Mouse (Mus musculus): ENCODE results near the gene Fance. TPM values are rescaled to one million over a fixed set of nuclear protein-coding genes. Genes with fewer than 3 reads are reported as not detected.

Fance gene
- polyA plus RNA-seq, 1 experiment from 2014 or later: 39.5 TPM

DNA sequence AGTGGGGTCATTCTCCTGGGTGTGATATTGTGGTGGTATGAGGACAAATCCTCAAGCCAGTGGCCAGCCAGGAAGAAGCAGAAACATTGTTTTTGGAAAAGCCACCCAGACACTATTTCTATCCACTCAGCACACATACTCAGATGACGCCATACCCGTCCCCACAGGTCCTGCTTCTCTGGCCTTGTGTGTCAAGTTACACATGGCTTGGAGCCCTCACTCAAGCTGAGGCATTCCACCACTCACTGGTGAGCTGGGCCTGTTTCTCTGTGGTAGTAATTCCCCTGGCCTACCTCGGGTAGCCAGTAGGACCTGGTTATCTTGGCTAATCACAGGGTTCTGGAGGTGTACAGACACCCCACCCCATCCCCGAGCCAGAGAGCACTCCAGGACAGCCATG lies 19.6 kb upstream of the Fance start:
- Histone ChIP-seq H3K9ac (no peak overlapping the region), H3K27ac (0 out of 2 replicates have a peak overlapping the region, but pooled peaks have one; percentile 2), H3K4me2 (no peak overlapping the region), H3K9me3 (no peaks in the 10 kb centered on the region), H3K4me1 (peaks cover 14% of the 10 kb centered on the region), H3K27me3 (no peaks in the 10 kb centered on the region), H3K36me3 (peaks cover 30% of the 10 kb centered on the region), H3K4me3 (no peak overlapping the region)
- no peak for ATAC-seq (ENCODE audit: insufficient number of reproducible peaks, insufficient read depth, low FRiP score, low TSS enrichment, low read depth)
- WGBS: 45% methylated on average over 4 of the region's 4 CpGs

DNA sequence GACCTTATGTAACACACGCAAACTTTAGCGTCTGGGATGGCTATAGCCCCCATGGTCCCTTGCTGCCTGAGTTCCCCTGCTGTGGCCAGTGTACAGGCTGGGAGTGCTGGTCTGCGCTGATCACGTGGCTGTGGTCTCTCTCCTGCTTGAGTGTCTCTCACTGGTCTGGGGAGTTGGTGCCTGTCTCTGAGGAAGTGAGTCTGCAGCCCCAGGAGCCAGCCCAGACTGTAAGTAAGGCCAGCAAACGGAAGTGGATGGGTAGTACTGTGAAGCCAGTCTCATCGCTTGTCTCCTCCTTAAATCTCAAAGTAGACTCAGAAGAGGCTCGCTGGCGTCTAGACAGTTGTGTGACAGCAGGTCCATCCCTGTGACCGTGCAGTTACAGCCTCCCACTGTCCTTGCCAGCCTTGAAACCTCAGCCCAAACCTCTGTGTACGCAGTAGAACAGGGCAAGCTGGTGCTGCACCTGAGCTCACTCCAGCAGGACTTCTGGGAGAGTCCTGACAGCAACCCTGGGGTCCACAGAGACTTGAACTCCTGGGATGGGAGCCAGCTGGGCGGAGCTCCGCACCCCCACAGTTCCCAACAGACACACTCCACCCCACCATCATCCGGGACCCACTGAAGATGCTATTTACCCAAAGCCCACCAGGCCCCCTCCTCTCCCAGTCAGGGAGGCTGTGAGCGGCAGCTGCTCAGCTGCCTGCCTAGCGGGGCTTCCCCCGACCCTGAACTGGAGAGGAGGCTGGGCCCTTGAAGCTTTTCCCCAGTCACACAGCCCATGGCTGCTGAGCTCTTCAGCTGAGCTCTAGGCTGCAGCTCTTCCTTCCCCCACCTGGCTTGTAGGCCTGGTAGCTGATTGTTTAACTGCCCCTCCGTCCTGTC lies 18.6 kb upstream of the Fance start:
- no peak for ATAC-seq (ENCODE audit: insufficient number of reproducible peaks, insufficient read depth, low FRiP score, low TSS enrichment, low read depth)
- peaks cover 38% of the 10 kb centered on the region for H3K36me3 ChIP-seq

DNA sequence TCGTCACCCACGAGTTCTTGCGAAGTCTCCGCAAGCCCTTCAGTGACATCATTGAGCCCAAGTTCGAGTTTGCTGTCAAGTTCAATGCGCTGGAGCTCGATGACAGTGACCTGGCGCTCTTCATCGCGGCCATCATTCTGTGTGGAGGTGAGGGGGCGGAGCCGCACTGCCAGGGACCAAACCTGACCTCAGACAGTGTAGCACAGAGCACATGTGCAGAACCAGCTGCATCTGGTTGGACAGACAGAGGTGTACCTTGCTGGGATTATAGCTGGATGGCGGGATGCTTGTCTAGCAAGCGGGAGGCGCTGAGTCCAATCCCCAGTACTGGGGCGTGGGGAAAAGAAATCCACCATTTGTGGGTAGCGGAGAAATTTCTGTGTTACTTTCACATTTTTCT lies 14.4 kb upstream of the Fance start:
- WGBS: 94% methylated on average over 17 of the region's 17 CpGs
- H3K27me3 ChIP-seq: no peaks in the 10 kb centered on the region
- no peak overlapping the region for H3K27ac ChIP-seq
- H3K9ac ChIP-seq: 0 out of 2 replicates have a peak overlapping the region, but pooled peaks have one; percentile 32
- no peak overlapping the region for H3K4me3 ChIP-seq
- no peak for ATAC-seq (ENCODE audit: insufficient number of reproducible peaks, insufficient read depth, low FRiP score, low TSS enrichment, low read depth)
- peaks cover 41% of the 10 kb centered on the region for H3K36me3 ChIP-seq
- peaks cover 28% of the 10 kb centered on the region for H3K4me1 ChIP-seq
- H3K4me2 ChIP-seq: no peak overlapping the region
- no peaks in the 10 kb centered on the region for H3K9me3 ChIP-seq

More for the DNA sequence above, 18.6 kb upstream of the Fance start:
- no peaks in the 10 kb centered on the region for H3K27me3 ChIP-seq
- WGBS: 68% methylated on average over 17 of the region's 17 CpGs
- H3K27ac ChIP-seq: peak overlapping the region; percentile 51; the same call in 1 of the 2 replicates
- H3K4me1 ChIP-seq: peaks cover 21% of the 10 kb centered on the region
- no peaks in the 10 kb centered on the region for H3K9me3 ChIP-seq
- H3K4me2 ChIP-seq: no peak overlapping the region
- no peak overlapping the region for H3K4me3 ChIP-seq
- peak overlapping the region; percentile 27; the same call in 1 of the 2 replicates for H3K9ac ChIP-seq

DNA sequence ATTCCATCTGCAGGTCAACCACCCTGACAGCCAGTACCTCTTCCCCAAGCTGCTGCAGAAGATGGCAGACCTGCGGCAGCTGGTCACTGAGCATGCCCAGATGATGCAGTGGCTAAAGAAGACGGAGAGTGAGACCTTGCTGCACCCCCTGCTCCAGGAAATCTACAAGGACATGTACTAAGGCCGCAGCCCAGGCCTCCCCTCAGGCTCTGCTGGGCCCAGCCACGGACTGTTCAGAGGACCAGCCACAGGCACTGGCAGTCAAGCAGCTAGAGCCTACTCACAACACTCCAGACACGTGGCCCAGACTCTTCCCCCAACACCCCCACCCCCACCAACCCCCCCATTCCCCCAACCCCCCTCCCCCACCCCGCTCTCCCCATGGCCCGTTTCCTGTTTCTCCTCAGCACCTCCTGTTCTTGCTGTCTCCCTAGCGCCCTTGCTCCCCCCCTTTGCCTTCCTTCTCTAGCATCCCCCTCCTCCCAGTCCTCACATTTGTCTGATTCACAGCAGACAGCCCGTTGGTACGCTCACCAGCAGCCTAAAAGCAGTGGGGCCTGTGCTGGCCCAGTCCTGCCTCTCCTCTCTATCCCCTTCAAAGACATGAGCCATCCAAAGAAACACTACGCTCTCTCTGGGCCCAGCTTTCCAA lies 13.5 kb upstream of the Fance start:
- no peak for ATAC-seq (ENCODE audit: insufficient number of reproducible peaks, insufficient read depth, low FRiP score, low TSS enrichment, low read depth)
- Histone ChIP-seq H3K4me1 (peaks cover 20% of the 10 kb centered on the region), H3K27me3 (no peaks in the 10 kb centered on the region), H3K27ac (peak overlapping the region; percentile 48), H3K36me3 (peaks cover 41% of the 10 kb centered on the region), H3K9ac (peak overlapping the region; percentile 59), H3K9me3 (no peaks in the 10 kb centered on the region), H3K4me2 (no peak overlapping the region), H3K4me3 (no peak overlapping the region)
- 30% methylated on average over 10 of the region's 11 CpGs for WGBS

DNA sequence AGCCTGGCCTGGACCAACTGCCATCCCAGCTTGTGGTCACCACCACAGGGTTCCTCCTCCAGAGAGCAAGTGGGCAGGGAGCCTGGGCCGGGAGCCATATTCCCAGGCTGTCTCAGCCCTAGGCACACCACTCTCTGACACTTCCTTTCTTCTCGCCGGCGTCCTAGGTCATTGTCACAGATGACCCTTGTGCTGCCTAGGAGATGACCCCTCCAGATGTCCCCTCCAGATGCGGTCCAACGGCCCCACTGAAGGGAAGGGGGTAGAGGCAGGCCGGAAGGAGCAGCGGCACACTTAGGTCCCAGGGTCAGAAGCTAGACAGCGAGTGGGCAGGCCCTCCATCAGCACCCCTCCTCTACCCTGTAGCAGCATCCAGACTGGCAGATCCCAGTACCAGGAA lies 13.0 kb upstream of the Fance start:
- Histone ChIP-seq H3K9ac (no peak overlapping the region), H3K27ac (peak overlapping the region; percentile 48)

DNA sequence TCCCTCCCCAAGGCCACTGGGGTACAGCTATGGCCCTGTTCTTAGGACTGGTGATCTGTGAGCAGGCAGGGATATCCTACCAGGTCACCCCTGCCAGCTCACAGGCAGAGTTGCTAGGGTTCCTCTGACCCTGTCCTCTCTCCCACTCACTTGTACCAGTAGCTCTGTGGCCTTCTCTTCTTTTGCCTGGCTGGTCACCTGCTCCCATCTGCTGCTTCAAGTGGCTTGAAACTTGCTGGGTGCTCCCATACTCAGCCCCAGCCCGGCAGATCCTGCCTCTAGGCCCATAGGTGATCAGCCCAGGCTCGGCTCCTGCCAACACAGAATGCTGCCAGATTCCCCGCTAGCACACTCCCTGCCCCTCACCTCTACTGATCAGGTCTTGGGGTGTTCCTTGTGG lies 12.5 kb upstream of the Fance start:
- no peak overlapping the region for H3K4me2 ChIP-seq
- 50% methylated on average over 3 of the region's 3 CpGs for WGBS
- H3K36me3 ChIP-seq: peaks cover 37% of the 10 kb centered on the region
- ATAC-seq (ENCODE audit: insufficient number of reproducible peaks, insufficient read depth, low FRiP score, low TSS enrichment, low read depth): no peak
- no peak overlapping the region; the same call in 1 of the 2 replicates for H3K9ac ChIP-seq
- no peak overlapping the region for H3K27ac ChIP-seq
- H3K27me3 ChIP-seq: no peaks in the 10 kb centered on the region
- H3K9me3 ChIP-seq: no peaks in the 10 kb centered on the region
- H3K4me3 ChIP-seq: no peak overlapping the region
- H3K4me1 ChIP-seq: peaks cover 14% of the 10 kb centered on the region

More for the DNA sequence above, 13.0 kb upstream of the Fance start:
- no peaks in the 10 kb centered on the region for H3K9me3 ChIP-seq
- WGBS: 35% methylated on average over 9 of the region's 9 CpGs
- peaks cover 14% of the 10 kb centered on the region for H3K4me1 ChIP-seq
- ATAC-seq (ENCODE audit: insufficient number of reproducible peaks, insufficient read depth, low FRiP score, low TSS enrichment, low read depth): no peak; the same call in 1 of the 2 replicates
- no peak overlapping the region for H3K4me2 ChIP-seq
- no peak overlapping the region for H3K4me3 ChIP-seq
- H3K36me3 ChIP-seq: peaks cover 41% of the 10 kb centered on the region
- H3K27me3 ChIP-seq: no peaks in the 10 kb centered on the region

DNA sequence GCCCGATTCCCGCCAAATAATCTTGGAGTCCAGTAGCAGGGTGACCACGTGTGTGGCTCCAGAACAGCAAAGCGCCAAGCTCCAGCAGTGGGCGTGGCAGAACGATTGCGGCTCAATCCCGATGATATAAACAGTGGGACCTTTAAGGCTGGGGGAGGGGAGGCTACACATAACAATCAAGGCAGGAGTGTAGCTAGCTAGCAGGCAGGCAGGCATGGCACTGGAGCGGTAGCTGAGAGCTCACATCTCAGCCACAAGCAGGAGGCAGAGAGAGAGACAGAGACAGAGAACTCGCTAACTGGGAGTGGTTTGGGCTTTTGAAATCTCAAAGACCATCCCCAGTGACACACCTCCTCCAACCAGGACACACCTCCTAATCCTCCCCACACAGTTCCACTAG lies 8.1 kb upstream of the Fance start:
- 57% methylated on average over 10 of the region's 10 CpGs for WGBS
- H3K4me2 ChIP-seq: no peak overlapping the region

DNA sequence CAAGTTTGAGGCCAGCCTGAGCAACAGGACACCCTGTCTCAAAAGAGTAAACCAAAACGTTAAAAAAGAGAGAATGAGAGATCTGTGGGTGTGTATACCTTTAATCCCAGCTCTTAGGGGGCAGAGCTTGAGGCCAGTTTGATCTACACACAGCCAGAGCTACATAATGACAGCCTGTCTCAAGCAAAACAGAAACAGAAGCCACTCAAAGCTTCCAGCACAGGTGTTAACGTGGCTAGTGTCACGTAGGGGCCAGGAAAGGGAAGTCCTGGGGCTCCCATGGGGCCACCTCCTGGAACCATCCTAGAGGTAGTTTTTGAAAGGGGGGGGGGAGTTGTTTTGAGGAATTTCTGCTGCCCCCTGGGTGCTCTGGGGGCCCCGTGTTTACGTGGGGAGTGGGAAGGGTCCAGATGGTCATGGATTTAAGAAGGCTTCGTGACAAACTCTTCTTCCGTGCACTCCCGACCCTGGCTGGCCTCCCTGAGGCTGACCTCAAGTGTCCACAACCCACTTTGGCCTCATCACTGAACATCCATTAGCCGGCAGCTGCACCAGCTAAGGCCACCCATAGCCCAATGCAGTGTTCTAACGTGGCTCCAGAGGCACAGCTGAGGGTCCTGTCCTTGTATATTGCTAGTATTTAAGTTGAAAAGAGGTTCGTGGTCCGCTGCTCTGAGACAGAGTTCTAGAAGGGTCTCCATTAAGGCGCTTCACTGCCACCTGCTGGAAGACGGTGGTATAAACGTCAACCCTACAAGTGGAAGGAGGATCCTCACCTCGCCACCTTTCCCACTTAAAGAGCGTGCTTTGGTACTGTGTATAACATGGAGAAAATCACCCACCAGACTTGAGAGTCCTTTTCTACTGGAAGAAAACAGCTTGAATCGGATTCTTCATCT lies 4.8 kb upstream of the Fance start:
- no peak for ATAC-seq (ENCODE audit: insufficient number of reproducible peaks, insufficient read depth, low FRiP score, low TSS enrichment, low read depth)
- peak overlapping the region; percentile 33; the same call in 1 of the 2 replicates for H3K4me2 ChIP-seq

More for the DNA sequence above, 8.1 kb upstream of the Fance start:
- H3K27ac ChIP-seq: no peak overlapping the region
- ATAC-seq (ENCODE audit: insufficient number of reproducible peaks, insufficient read depth, low FRiP score, low TSS enrichment, low read depth): no peak
- H3K27me3 ChIP-seq: no peaks in the 10 kb centered on the region
- no peaks in the 10 kb centered on the region for H3K9me3 ChIP-seq
- H3K4me1 ChIP-seq: peaks cover 9% of the 10 kb centered on the region
- H3K9ac ChIP-seq: no peak overlapping the region
- H3K4me3 ChIP-seq: no peak overlapping the region
- 0 out of 2 replicates have a peak, but pooled peaks cover 8% of the 10 kb centered on the region for H3K36me3 ChIP-seq

DNA sequence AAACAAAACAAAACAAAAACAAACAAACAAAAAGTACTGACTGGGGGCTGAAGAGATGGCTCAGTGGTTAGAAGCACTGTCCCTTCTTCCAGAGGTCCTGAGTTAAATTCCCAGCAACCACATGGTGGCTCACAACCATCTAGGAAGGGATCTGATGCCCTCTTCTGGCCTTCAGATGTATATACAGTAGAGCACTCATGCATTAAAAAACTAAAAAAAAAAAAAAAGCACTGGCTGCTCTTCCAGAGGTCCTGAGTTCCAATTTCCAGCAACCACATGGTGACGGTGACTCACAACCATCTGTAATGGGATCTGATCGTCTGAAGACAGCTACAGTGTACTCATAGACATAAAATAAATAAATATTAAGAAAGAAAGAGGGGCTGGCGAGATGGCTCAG lies 2.5 kb upstream of the Fance start:
- WGBS: 81% methylated on average over 3 of the region's 3 CpGs
- H3K36me3 ChIP-seq: peaks cover 3% of the 10 kb centered on the region
- H3K27me3 ChIP-seq: no peaks in the 10 kb centered on the region
- ATAC-seq (ENCODE audit: insufficient number of reproducible peaks, insufficient read depth, low FRiP score, low TSS enrichment, low read depth): no peak
- no peak overlapping the region for H3K4me3 ChIP-seq
- H3K4me1 ChIP-seq: peaks cover 25% of the 10 kb centered on the region
- no peaks in the 10 kb centered on the region for H3K9me3 ChIP-seq
- H3K27ac ChIP-seq: no peak overlapping the region
- no peak overlapping the region for H3K9ac ChIP-seq
- H3K4me2 ChIP-seq: no peak overlapping the region

More for the DNA sequence above, 4.8 kb upstream of the Fance start:
- H3K27me3 ChIP-seq: no peaks in the 10 kb centered on the region
- peak overlapping the region; percentile 49 for H3K9ac ChIP-seq
- H3K36me3 ChIP-seq: no peaks in the 10 kb centered on the region
- WGBS: 14% methylated on average over 18 of the region's 18 CpGs
- H3K4me1 ChIP-seq: peaks cover 6% of the 10 kb centered on the region
- H3K9me3 ChIP-seq: no peaks in the 10 kb centered on the region
- H3K27ac ChIP-seq: no peak overlapping the region
- no peak overlapping the region; the same call in none of the 2 replicates for H3K4me3 ChIP-seq

DNA sequence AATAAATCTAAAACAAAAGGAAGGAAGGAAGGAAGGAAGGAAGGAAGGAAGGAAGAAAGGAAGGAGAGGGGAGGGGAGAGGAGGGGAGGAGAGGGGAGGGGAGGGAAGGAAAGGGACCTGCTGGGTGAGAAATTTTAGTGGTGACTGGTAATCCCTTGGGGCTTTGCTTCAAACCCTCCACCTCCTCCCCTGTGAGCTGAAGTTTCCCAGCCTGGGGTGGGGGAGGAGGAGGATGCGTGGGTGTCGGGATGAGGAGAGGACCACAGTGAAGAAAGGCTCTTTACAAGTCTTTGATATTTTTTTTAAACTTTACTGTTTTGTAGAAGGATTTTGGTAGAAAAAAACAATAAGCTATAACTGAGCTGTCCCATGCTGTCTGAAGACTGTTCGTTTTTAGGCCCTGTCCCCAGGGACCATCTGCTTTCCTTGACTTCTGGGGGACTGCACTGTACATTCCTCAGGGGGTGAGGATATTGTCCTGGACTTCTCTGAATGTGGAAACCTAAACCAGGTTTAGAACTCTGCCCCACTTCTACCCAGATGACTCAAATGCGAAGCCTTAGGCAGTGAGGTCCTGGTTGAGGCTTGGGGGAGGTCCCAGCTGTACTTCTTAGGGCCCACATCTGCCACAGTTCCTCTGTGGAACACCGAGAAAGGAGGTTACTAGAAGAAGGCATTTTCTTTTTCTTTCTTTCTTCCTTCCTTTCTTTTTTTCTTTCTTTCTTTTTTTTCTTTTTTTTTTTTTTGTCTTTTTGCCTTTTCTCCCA lies 1.8 kb upstream of the Fance start:
- no peaks in the 10 kb centered on the region for H3K9me3 ChIP-seq
- H3K4me3 ChIP-seq: no peak overlapping the region
- whole genome bisulfite sequencing: 54% methylated on average over 5 of the region's 5 CpGs
- H3K4me2 ChIP-seq: no peak overlapping the region
- peaks cover 10% of the 10 kb centered on the region for H3K36me3 ChIP-seq
- no peaks in the 10 kb centered on the region for H3K27me3 ChIP-seq
- no peak overlapping the region for H3K27ac ChIP-seq
- H3K4me1 ChIP-seq: peaks cover 26% of the 10 kb centered on the region
- 0 out of 2 replicates have a peak overlapping the region, but pooled peaks have one; percentile 36 for H3K9ac ChIP-seq
- ATAC-seq (ENCODE audit: insufficient number of reproducible peaks, insufficient read depth, low FRiP score, low TSS enrichment, low read depth): no peak

Data from embryonic facial prominence, embryonic 13.5 days (tissue).